Mouse (Mus musculus) MEL (cell line): ENCODE measurements at regions not wholly inside any gene's neighbourhood (a gene's known extent, or its start where the extent isn't known, plus 50 kb on each side); places are given as distances from the start of the nearest gene placed in this dataset.

Experiments used
- DNase-seq: peaks from one replicate; pipeline ENCODE4 v3.0.0; 2011; ENCODE audit warnings: low read depth, low spot score
- H3K27ac ChIP-seq: 2 replicates; pipeline ENCODE4 v1.5.1; 2012; ENCODE audit warnings: low read depth, mild to moderate bottlenecking, control low read depth, low read length, moderate library complexity; ENCODE audit not compliant: control insufficient read depth
- H3K27me3 ChIP-seq, 2 experiments: fragments of 150-350 bp in 1 of 2; sonication (generic) in 1 of 2; 2 replicates each; pipeline ENCODE4 v1.6.1; 2012; ENCODE audit warnings: low read length in 2 of 2, mild to moderate bottlenecking in 2 of 2, improper control_type of control experiment in 1 of 2, moderate library complexity in 1 of 2; ENCODE audit not compliant: insufficient read depth in 2 of 2, control insufficient read depth in 1 of 2
- H3K36me3 ChIP-seq, 2 experiments: 2 replicates each; pipeline ENCODE4 v1.6.1; 2012 to 2014; ENCODE audit warnings: low read length in 2 of 2, improper control_type of control experiment in 1 of 2, inconsistent platforms in 1 of 2, mild to moderate bottlenecking in 1 of 2; ENCODE audit not compliant: insufficient read depth in 2 of 2, control insufficient read depth in 1 of 2
- H3K4me1 ChIP-seq, 2 experiments: fragments of 150-350 bp in 1 of 2; sonication (generic) in 1 of 2; 2 replicates each; pipeline ENCODE4 v1.6.1; 2012; ENCODE audit warnings: low read length in 2 of 2, improper control_type of control experiment in 1 of 2, mild to moderate bottlenecking in 1 of 2; ENCODE audit not compliant: insufficient read depth in 2 of 2, control insufficient read depth in 1 of 2
- H3K4me3 ChIP-seq, 2 experiments: fragments of 150-350 bp in 1 of 2; sonication (generic) in 1 of 2; 2 replicates each; pipeline ENCODE4 v1.5.1; 2012; ENCODE audit warnings: low read depth in 2 of 2, low read length in 2 of 2, mild to moderate bottlenecking in 2 of 2, moderate library complexity in 2 of 2, control low read depth in 1 of 2, improper control_type of control experiment in 1 of 2; ENCODE audit not compliant: control insufficient read depth in 1 of 2, insufficient read depth in 1 of 2
- H3K79me2 ChIP-seq: 2 replicates; pipeline ENCODE4 v1.6.1; 2012; ENCODE audit warnings: mild to moderate bottlenecking, low read length, moderate library complexity; ENCODE audit not compliant: control insufficient read depth, poor library complexity, insufficient read depth
- H3K9ac ChIP-seq: 2 replicates; pipeline ENCODE4 v1.6.1; 2012; ENCODE audit warnings: low read depth, mild to moderate bottlenecking, control low read depth, low read length, moderate library complexity; ENCODE audit not compliant: control insufficient read depth, poor library complexity, severe bottlenecking
- H3K9me3 ChIP-seq: fragments of 150-350 bp; sonication (generic); replicated peaks from 2 replicates; pipeline ENCODE4 v1.6.1; 2012; ENCODE audit warnings: mild to moderate bottlenecking, low read length, improper control_type of control experiment, moderate library complexity; ENCODE audit not compliant: insufficient read depth
- CHD2 ChIP-seq: IDR thresholded peaks from 2 replicates; pipeline ENCODE4 v1.6.1; 2011; ENCODE audit warnings: low read length, improper control_type of control experiment
- CTCF ChIP-seq, 3 experiments: IDR thresholded peaks in 2 of 3; conservative IDR thresholded peaks in 1 of 3; 2 replicates each; pipeline ENCODE4 v1.5.1; 2011 to 2012; ENCODE audit warnings: low read length in 3 of 3, low read depth in 2 of 3, mild to moderate bottlenecking in 2 of 3, improper control_type of control experiment in 1 of 3, inconsistent platforms in 1 of 3, mixed read lengths in 1 of 3, moderate library complexity in 1 of 3; ENCODE audit not compliant: control insufficient read depth in 1 of 3, insufficient read depth in 1 of 3, poor library complexity in 1 of 3, severe bottlenecking in 1 of 3
- ELF1 ChIP-seq: IDR thresholded peaks from 2 replicates; pipeline ENCODE4 v1.6.1; 2014; ENCODE audit warnings: low read depth, mild to moderate bottlenecking, inconsistent platforms, low read length, improper control_type of control experiment, moderate library complexity
- HCFC1 ChIP-seq: IDR thresholded peaks from 2 replicates; pipeline ENCODE4 v1.6.1; 2012; ENCODE audit warnings: low read depth, mild to moderate bottlenecking, inconsistent platforms, low read length, improper control_type of control experiment, moderate library complexity
- JUND ChIP-seq: IDR thresholded peaks from 2 replicates; pipeline ENCODE4 v1.6.1; 2011; ENCODE audit warnings: low read depth, mild to moderate bottlenecking, improper control_type of control experiment, low read length
- MAFK ChIP-seq: IDR thresholded peaks from 2 replicates; pipeline ENCODE4 v1.6.1; 2011; ENCODE audit warnings: low read depth, mild to moderate bottlenecking, low read length, improper control_type of control experiment, borderline replicate concordance
- MEF2A ChIP-seq: IDR thresholded peaks from 2 replicates; pipeline ENCODE4 v1.6.1; 2014; ENCODE audit warnings: low read depth, mild to moderate bottlenecking, inconsistent platforms, low read length, improper control_type of control experiment; ENCODE audit not compliant: poor library complexity, insufficient replicate concordance, severe bottlenecking; ENCODE audit errors: extremely low read depth
- MYC ChIP-seq: IDR thresholded peaks from 2 replicates; pipeline ENCODE4 v1.6.1; 2011; ENCODE audit warnings: low read depth, mild to moderate bottlenecking, low read length, improper control_type of control experiment, moderate library complexity
- NELFE ChIP-seq: IDR thresholded peaks from 2 replicates; pipeline ENCODE4 v1.6.1; 2011; ENCODE audit warnings: low read depth, low read length, improper control_type of control experiment
- POLR2A ChIP-seq, 2 experiments: IDR thresholded peaks; 2 replicates each; pipeline ENCODE4 v1.6.1; 2011 to 2012; ENCODE audit warnings: low read length in 2 of 2, mild to moderate bottlenecking in 2 of 2, control low read depth in 1 of 2, improper control_type of control experiment in 1 of 2, low read depth in 1 of 2, moderate library complexity in 1 of 2; ENCODE audit not compliant: control insufficient read depth in 1 of 2, insufficient read depth in 1 of 2, poor library complexity in 1 of 2
- POLR2AphosphoS5 ChIP-seq: IDR thresholded peaks from 2 replicates; pipeline ENCODE4 v1.6.1; 2012; ENCODE audit warnings: low read depth, borderline replicate concordance, mild to moderate bottlenecking, inconsistent platforms, low read length, moderate library complexity, mixed read lengths
- RAD21 ChIP-seq: IDR thresholded peaks from 2 replicates; pipeline ENCODE4 v1.6.1; 2011; ENCODE audit warnings: mild to moderate bottlenecking, low read depth, low read length, improper control_type of control experiment
- RCOR1 ChIP-seq: IDR thresholded peaks from 2 replicates; pipeline ENCODE4 v1.6.1; 2012; ENCODE audit warnings: low read depth, mild to moderate bottlenecking, inconsistent platforms, low read length, improper control_type of control experiment
- SIN3A ChIP-seq: IDR thresholded peaks from 2 replicates; pipeline ENCODE4 v1.6.1; 2012; ENCODE audit warnings: low read length, improper control_type of control experiment, inconsistent platforms
- TAL1 ChIP-seq: IDR thresholded peaks from 2 replicates; pipeline ENCODE4 v1.6.1; 2012; ENCODE audit warnings: mild to moderate bottlenecking, inconsistent platforms, low read length, moderate library complexity, mixed read lengths
- TBP ChIP-seq: IDR thresholded peaks from 2 replicates; pipeline ENCODE4 v1.8.0; 2011; ENCODE audit warnings: low read depth, low read length, improper control_type of control experiment
- TCF12 ChIP-seq: IDR thresholded peaks from 2 replicates; pipeline ENCODE4 v1.6.1; 2014; ENCODE audit warnings: low read depth, mild to moderate bottlenecking, inconsistent platforms, low read length, improper control_type of control experiment, moderate library complexity
- UBTF ChIP-seq: IDR thresholded peaks from 2 replicates; pipeline ENCODE4 v1.6.1; 2012; ENCODE audit warnings: low read depth, mild to moderate bottlenecking, inconsistent platforms, low read length, improper control_type of control experiment, moderate library complexity, borderline replicate concordance; ENCODE audit not compliant: insufficient read depth
- USF2 ChIP-seq, 2 experiments: IDR thresholded peaks; 2 replicates each; pipeline ENCODE4 v1.6.1; 2011 to 2012; ENCODE audit warnings: improper control_type of control experiment in 2 of 2, low read length in 2 of 2, borderline replicate concordance in 1 of 2, inconsistent platforms in 1 of 2, low read depth in 1 of 2, mild to moderate bottlenecking in 1 of 2; ENCODE audit not compliant: insufficient read depth in 1 of 2
- ZC3H11A ChIP-seq: IDR thresholded peaks from 2 replicates; pipeline ENCODE4 v1.6.1; 2012; ENCODE audit warnings: low read depth, mild to moderate bottlenecking, inconsistent platforms, low read length, improper control_type of control experiment
- ZKSCAN1 ChIP-seq: IDR thresholded peaks from 2 replicates; pipeline ENCODE4 v1.6.1; 2012; ENCODE audit warnings: low read depth, mild to moderate bottlenecking, inconsistent platforms, low read length, improper control_type of control experiment, moderate library complexity
- ZMIZ1 ChIP-seq: IDR thresholded peaks from 2 replicates; pipeline ENCODE4 v1.6.1; 2012; ENCODE audit warnings: low read depth, mild to moderate bottlenecking, inconsistent platforms, low read length, improper control_type of control experiment, moderate library complexity

- DNase-seq, result no peak
- Histone ChIP-seq H3K9ac (no peak overlapping the region), H3K4me3 (no peak overlapping the region), H3K27ac (no peak overlapping the region), H3K4me1 (no peaks in the 10 kb centered on the region), H3K36me3 (no peaks in the 10 kb centered on the region), H3K27me3 (no peaks in the 10 kb centered on the region), H3K79me2 (no peaks in the 10 kb centered on the region), H3K9me3 (no peaks in the 10 kb centered on the region)
- TF ChIP-seq TBP, result no peak
- no peak for TF ChIP-seq UBTF
- no peak for TF ChIP-seq NELFE
- no peak for TF ChIP-seq ZC3H11A
- TF ChIP-seq ZMIZ1, result no peak
- TF ChIP-seq SIN3A, result no peak
- TF ChIP-seq ELF1, result no peak
- TF ChIP-seq POLR2A (IDR thresholded peaks at IDR 0.05; ENCODE audit: control insufficient read depth in 1 of 2, insufficient read depth in 1 of 2, low read depth in 1 of 2, low read length in 2 of 2, poor library complexity in 1 of 2), result no peak
- TF ChIP-seq USF2 (IDR thresholded peaks at IDR 0.05; ENCODE audit: borderline replicate concordance in 1 of 2, insufficient read depth in 1 of 2, low read depth in 1 of 2, low read length in 2 of 2), result no peak
- no peak for TF ChIP-seq RAD21
- TF ChIP-seq MEF2A, result no peak
- no peak for TF ChIP-seq CHD2
- no peak for TF ChIP-seq CTCF (IDR thresholded peaks at IDR 0.05 in 2 of 3, conservative IDR thresholded peaks at IDR 0.05 in 1 of 3; ENCODE audit: control insufficient read depth in 1 of 3, insufficient read depth in 1 of 3, low read depth in 2 of 3, low read length in 3 of 3, poor library complexity in 1 of 3, severe bottlenecking in 1 of 3)
- no peak for TF ChIP-seq TAL1
- TF ChIP-seq MAFK, result no peak
- TF ChIP-seq ZKSCAN1, result no peak
- no peak for TF ChIP-seq HCFC1
- no peak for TF ChIP-seq JUND
- no peak for TF ChIP-seq POLR2AphosphoS5
- TF ChIP-seq MYC, result no peak
These were observed 63.0 kb upstream of the Kazn start for GRCm38 (mm10) chr4:142302041-142302723.

GRCm38 (mm10) chr4:142298770-142299337 lies 59.7 kb upstream of the Kazn start:
- no peaks in the 10 kb centered on the region for H3K27me3 ChIP-seq
- H3K9me3 ChIP-seq, result no peaks in the 10 kb centered on the region
- H3K36me3 ChIP-seq, result no peaks in the 10 kb centered on the region
- DNase-seq, result no peak
- no peak overlapping the region for H3K9ac ChIP-seq
- no peak for TF ChIP-seq USF2 (IDR thresholded peaks at IDR 0.05; ENCODE audit: borderline replicate concordance in 1 of 2, insufficient read depth in 1 of 2, low read depth in 1 of 2, low read length in 2 of 2)
- no peak for TF ChIP-seq TCF12
- no peak for TF ChIP-seq UBTF
- no peak for TF ChIP-seq RCOR1
- no peak for TF ChIP-seq TAL1
- no peak for TF ChIP-seq ZKSCAN1
- TF ChIP-seq POLR2AphosphoS5, result no peak
- TF ChIP-seq SIN3A, result no peak
- TF ChIP-seq RAD21, result no peak
- TF ChIP-seq MEF2A, result no peak
- TF ChIP-seq, all 39 proteins: peak for 0
- Histone ChIP-seq H3K79me2 (no peaks in the 10 kb centered on the region), H3K27ac (no peak overlapping the region), H3K4me3 (no peak overlapping the region), H3K4me1 (no peaks in the 10 kb centered on the region)
